Mouse (Mus musculus) kidney, postnatal 4 days (tissue): Measurements from ENCODE around the gene Abo.
A peak's percentile ranks its signal among the peaks of the same experiment; 100 is the strongest.

Experiments
- DNase-seq, 2 experiments: peaks; one replicate each; pipeline ENCODE4 v3.0.0; 2021; ENCODE audit warnings: mixed read lengths in 2 of 2

The Abo gene

GRCm38 (mm10) chr2:26862856-26863255, 1.9 kb downstream of the Abo start:
- DNase-seq: no peak

GRCm38 (mm10) chr2:26847706-26848105, 17.1 kb downstream of the Abo start:
- peak; percentile 40 to 54 for DNase-seq

- no peak for DNase-seq
Observed at GRCm38 (mm10) chr2:26832478-26832877, 32.3 kb downstream of the Abo start.

- DNase-seq: no peak
Observed at GRCm38 (mm10) chr2:26828047-26828446, 36.7 kb downstream of the Abo start.

- DNase-seq: no peak
Observed at GRCm38 (mm10) chr2:26827261-26827975, 37.4 kb downstream of the Abo start.
